Mouse (Mus musculus): ENCODE measurements around the gene Sumo3.

The Sumo3 gene

DNA sequence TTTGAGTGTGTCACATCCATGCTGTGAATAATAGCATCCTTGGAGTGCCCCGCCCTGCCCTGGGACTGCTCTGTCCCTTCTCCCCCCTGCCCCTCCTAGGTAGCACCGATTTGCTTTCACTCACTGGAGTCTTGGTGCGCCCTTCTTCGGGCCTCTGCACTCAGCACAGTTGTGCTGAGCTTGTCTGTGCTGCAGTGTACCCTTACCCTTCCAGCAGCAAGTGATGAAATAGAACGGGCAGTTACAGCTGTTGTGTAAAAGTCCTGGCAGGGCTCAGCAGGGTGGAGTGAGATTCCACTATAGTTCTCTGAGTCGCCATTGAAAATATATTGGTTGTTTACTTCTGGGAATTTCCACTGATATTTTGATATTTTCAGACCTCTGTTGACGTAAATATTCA, 20.1 kb downstream of the Sumo3 start:
- no peak for DNase-seq (ENCODE audit: low read depth)

DNA sequence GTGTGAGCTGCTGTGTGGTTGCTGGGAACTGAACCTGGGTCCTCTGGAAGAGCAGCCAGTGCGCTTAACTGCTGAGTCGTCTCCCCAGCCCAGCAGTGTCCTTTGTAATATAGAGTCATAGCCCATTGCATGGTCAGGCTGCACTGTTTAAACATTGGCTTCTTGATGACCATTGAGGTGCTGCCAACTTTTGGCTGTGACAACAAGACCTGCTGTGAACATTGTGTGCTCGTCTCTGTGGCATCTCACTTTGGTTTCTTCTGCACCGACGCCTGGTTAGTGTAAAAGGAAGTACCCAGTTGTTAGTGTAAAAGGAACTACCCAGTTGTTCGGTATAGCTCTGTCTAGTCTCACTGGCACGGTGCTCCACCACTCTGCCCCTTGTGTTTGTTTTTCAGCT, 20.7 kb downstream of the Sumo3 start:
- DNase-seq (ENCODE audit: low read depth), result no peak

DNA sequence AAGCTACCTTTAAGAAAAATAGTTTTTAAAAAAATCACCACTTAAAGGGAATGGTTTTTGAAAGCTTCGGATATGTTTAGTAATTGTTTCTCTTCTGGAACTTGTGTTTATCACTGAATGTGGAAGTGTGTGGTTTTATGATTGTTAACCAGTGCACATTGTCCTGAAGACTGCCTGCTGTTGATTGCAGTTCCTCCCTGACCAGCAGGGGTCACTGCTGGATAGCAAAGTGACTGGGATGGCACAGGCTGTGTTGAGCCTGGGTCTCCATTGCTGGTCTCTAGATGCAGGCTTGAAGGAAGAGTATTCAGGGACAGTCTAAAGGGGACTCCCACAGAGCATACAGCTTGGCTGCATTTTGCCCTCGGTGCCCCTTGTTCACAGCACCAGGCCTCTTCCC, 21.6 kb downstream of the Sumo3 start:
- peak; percentile 86 for DNase-seq (ENCODE audit: low read depth)

DNA sequence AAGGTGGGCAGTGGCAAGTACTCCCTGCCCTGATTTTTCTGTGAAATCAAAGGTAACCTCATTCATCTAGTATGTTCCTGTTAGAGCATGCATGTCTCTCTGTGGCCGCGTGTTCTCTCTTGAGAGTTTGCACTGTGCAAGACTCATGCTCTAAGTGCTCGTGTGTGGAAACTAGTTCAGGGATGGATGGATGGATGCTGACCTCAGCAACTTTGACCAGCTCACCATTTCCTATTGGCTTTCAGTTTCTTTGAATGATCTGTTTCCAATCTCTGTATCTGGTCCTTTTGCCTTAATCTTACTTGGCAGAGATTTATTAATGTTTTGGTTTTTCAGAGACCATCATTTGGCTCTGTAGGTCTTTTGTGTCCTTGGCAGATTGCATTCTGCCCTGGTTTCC, 23.3 kb downstream of the Sumo3 start:
- no peak for DNase-seq (ENCODE audit: low read depth)

DNA sequence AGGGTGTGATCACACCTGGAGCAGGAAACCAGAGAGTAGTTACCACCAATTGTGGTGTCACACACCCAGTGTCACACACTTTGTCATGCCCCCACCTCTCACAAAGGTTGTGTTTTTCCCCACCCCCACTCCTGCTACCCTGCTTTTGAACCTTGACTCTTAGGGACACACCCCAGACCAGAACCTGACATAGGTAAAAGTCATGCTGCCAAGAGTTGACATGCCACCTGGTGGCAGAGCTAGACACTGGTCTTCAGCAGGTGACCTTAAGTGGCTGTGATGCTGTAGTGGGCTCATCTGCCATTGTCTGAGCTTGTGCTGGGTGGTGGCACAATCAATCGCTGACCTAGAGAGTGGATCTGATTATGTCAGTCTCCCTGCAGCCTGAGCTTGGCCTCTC, 24.1 kb downstream of the Sumo3 start:
- DNase-seq (ENCODE audit: low read depth), result no peak

DNA sequence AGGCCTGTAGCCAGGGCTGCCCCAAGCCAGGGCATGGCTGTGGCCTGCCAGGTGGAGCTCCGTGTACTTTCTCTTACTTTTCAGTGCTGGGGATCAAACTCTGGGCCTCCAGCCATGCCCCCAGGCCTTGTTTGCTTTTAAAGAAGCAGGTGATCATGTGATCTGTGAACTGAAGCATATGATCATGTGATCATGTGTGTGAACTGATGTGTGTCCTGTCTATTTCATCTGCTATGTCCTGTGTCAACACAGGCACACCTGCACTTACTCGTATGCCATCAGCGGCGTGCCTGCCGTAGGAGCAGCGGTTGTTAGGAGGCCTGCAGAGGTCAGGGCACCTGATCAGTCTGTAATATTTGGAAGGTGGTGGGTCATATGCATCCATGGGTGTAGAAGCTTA, 28.1 kb downstream of the Sumo3 start:
- no peak for DNase-seq (ENCODE audit: low read depth)

DNA sequence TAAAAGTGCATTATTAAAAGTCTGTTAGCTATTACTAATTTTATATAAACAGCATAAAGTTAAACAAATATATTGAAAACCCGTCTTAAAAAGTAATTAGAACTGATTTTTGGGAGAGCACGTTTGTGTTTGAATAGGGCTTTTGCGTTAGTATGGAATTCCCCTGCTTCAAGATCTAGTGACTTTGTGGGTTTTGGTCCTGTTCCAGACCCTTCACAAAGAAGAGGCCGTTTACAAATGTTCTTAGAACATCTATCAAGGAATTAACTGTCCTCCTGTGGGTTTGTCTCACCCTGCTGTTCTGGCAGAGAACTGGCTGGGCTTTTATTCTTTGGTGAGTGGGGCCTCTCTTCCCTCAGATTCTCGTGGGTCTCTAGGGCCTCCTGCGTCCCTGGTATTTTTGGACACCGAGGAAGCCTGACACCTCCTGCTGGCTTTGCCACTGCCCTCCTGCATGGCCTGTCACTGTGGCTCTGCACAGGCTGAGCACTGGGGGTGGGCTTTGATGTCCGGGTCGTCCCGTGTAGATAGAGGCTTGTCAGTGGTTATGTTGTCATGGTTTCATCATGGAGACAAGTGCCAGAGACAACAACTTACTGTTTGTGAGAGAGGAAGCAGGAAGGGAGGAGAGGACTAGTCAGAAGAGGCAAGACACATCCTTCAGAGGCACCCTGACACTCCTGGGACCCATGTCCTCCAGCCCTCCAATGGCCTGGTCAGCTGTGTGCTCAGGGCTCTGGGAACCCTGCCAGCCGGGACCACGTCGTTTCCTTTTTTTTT, 28.7 kb downstream of the Sumo3 start:
- DNase-seq (ENCODE audit: low read depth), result peak; percentile 41

DNA sequence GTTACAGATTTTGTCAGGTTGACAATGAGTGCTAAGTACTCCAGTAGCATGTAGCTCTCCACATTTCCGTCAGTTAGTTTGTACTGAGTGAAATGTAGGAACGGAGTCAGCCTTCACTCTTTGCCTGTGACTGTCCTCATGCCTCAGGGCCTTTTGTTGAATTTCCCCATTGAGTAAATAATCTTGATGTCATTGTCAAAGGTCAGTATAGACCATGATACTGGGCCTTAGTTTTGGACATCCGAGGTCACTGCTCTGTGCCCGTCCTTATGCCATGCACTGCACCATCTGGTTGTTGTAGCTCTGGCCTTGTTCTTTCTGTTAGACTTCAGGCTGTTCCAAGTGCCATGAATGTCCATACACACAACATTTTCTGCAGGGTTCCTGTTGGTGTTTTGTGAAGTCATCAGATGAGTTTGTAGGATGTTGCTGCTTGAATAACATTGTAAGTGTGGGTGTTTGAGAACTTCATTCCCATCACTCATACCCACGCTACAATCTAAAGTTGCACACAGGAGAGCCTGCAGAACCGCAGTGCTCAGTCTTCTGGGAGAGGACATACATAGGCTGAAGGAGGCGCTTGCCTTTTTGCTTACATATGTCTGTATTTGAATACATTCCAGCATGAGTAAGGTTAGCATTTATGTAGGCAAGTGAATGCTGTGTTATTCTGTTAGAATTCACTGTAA, 30.5 kb downstream of the Sumo3 start:
- no peak for DNase-seq (ENCODE audit: low read depth)

DNA sequence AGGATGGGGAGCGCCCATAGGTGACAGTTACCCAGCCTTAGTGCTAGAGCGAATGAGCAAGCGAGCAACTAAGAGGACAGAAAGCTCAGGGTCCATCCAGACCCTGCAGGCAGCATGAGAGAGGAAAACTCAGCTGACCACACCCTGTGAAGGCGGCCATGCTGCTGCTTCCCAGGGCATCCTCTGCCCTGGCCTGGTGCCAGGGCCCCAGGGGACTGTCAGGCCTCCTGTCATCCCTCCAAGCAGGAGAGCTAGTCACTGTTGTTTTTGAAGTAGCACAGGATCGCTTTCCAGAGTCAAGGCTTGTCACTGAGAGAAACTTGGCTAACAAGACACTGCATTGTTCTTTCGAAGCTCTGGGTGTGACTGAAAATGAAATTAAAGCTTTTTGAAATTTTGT, 33.1 kb downstream of the Sumo3 start:
- DNase-seq (ENCODE audit: low read depth), result no peak

DNA sequence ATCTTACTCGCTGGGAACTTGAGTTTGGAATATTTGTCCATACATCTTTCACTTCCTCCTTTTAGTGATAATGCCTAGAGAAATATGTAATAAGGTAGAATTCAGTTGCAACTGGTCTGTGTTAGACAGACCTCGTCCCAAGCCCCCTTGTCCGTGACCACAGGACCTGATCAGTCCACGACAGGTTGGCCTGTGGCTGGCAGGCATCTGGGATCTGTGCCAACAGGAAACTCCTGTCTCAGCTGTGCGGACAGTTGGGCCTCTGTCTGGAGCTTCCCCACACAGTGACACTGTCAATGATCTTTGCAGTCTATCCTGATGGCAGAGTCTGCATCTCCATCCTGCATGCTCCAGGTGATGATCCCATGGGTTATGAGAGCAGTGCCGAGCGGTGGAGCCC, 37.3 kb downstream of the Sumo3 start:
- peak; percentile 53 for DNase-seq (ENCODE audit: low read depth)

DNA sequence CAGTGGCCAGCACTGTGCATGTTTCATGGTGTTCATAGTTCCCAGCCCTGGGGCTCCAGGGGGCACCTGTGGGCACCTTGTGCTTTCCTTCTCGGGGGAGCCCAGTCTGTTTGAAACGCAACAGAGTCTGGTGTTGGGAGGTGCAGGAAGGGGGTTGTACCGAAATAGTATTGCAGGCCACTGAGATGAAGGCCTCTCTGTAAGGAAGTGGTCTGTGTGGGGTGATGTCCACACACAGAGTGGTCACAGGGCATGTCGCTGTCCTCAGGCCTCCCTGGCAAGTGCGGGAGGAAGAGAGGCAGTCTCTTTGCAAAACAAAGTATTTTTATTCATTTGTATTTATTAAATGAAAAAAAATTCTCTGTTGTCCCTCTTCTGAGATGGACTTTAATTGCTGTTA, 39.7 kb downstream of the Sumo3 start:
- peak; percentile 28 for DNase-seq (ENCODE audit: low read depth)

DNA sequence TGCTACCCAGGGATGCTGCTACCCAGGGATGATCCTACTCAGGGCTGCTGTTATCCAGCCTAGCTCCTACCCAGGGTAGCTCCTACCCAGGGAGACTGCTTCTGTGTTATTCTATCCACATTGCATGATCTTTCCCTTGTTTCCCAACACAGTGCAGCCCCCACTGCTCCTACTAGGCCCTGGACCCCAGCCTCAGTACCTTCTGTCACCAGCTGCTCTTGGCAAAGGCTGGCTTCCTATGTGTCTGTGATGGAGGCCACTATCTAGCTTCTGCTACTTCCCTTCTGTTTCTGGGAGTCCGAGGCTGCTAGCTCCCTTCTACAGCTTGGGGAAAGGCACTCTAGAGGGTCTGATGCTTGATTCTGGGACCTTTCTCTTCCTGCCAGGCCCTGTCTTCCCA, 41.6 kb downstream of the Sumo3 start:
- no peak for DNase-seq (ENCODE audit: low read depth)

DNA sequence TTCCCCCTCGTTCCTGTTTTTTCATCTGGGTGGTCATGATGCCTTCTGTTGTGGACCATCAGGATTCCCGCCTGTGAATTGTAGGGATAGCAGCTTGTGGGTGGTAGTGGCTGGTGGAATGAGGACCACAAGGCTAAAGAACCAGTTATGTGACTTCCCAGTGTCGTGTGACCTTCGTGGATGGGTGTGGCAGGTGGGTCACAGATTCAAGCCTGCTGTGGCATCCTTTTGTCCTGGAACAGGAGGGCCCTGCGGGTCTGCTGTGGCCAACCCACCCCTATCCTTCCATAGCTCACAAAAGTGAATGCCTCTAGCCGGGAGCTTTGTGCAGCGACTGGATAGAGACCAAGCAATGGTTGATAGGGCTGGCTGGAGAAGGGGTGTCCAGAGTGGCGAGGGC, 42.0 kb downstream of the Sumo3 start:
- no peak for DNase-seq (ENCODE audit: low read depth)

DNA sequence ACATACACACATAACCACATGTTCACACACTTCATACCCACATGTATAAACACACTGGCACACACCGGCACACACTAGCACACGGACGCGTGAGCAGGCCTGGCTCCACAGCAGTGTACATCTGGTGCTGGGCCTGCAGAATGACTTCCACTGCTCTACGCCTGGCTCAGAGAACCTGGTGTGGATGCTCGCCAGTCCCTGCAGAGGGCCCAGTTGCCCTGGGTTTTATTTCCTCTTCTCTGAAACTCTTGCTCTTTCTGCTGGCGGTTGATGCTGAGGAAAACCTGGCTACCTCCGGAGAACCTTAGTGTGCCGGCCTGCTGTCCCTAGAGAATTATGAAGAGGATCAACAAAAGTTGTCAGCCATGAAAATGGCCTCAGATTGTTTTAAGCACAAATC, 46.1 kb downstream of the Sumo3 start:
- DNase-seq (ENCODE audit: low read depth), result no peak

DNA sequence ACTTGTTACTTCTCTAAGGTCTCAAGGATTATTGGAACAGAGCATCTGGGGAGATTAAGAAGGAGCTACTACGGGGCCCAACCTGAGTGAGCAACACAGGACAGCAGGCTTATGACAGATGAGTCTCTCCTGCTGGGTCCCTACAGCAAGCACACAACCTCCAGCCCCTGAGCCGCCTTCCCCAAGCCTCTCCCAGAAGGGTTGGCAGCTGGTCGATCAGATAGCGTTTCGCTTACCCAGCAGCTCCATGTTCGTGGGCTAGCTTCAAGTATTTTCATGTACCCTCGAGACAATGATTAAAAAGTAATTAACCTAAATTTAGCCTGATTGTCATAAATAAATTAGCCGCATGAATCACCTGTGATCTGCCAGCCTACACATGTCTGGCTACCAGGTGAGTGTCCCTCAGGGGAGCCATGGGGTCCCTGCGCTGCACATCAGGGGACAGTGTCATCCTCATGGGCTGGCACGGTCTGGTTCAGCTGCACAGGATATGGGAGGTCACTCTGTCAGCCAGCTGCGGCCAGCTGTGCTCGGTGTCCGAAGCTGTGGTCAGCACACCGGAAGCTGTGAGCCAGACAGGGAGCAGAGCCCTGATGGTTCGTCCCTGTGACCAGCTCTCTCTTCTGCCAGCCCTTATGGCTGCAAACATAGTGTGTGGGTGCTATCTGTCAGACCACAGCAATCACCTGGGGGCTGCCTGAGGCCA, 52.5 kb downstream of the Sumo3 start:
- DNase-seq (ENCODE audit: low read depth), result peak; percentile 29

DNA sequence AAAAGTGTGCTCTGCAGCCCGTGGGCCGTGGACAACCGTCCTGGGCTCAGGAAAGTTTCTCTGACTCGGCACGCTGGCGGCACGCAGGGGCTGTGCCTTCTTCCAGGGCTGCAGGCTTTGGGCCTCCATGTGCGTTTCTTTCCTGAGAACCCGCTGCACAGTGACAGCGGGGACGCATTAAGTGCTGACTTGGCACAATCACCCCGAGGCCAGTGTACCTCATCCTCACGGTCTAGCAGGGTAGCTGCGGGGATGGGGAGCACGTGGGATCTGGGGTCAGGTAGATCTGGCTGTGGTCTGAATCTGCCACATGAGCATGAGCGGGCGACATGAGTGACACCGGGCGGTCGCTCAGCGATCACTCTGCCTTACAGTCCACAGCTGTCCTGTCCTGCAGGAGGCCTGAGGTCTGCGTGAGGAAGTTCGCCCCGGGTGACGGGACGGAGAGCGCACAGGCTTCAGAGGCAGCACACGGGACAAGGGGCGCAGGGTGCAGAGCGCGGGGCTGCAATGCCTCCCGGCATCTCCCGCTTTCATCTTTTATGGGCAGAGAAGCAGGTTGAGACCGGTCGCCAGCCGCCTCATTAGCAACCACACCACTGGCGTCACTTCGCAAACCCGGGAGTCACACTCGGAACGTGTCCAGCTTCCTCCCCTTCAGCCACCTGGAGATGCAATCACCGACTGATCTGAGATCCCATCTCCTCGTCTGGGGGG, 58.2 kb downstream of the Sumo3 start:
- DNase-seq (ENCODE audit: low read depth), result no peak

DNA sequence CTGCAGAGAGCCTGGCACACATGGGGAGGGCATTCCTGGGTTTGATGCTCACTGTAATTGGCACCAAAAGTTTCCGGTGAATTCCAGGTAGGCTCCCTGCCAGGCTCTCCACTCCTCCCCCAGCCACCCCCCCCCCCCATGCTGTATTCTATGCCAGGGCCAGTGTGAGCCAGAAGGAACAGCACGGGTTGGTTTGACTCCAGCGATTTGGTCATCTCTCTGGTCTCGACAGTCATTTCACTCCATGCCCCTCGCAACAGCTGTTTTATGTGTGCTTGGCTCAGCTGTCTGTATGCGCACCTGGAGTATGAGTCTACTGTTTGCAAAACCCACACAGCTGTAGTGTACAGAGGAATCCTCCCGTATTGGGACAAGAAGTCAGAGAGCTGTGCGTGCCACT, 60.4 kb downstream of the Sumo3 start:
- no peak for DNase-seq (ENCODE audit: low read depth)

DNA sequence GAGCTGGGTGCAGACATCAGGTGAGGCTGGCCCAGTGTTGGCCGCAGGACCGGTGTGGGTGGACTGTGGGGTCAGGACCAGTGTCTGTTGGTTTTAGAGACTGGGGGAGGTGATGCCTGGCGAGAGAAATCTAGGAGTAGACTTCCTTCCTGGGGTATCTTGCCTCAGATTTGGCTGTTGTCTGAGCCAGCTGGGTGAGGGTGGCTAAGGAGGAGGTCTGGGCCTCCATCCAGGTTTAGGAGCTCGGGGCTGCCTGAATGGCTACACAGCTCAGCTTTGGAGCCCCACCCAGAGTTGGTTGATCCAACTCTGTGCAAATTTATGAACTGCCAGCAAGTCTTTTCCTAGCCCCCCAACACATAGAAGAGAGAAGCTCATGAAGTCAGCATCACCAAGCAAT, 61.5 kb downstream of the Sumo3 start:
- DNase-seq (ENCODE audit: low read depth), result no peak
